In the genomic region with DNA sequence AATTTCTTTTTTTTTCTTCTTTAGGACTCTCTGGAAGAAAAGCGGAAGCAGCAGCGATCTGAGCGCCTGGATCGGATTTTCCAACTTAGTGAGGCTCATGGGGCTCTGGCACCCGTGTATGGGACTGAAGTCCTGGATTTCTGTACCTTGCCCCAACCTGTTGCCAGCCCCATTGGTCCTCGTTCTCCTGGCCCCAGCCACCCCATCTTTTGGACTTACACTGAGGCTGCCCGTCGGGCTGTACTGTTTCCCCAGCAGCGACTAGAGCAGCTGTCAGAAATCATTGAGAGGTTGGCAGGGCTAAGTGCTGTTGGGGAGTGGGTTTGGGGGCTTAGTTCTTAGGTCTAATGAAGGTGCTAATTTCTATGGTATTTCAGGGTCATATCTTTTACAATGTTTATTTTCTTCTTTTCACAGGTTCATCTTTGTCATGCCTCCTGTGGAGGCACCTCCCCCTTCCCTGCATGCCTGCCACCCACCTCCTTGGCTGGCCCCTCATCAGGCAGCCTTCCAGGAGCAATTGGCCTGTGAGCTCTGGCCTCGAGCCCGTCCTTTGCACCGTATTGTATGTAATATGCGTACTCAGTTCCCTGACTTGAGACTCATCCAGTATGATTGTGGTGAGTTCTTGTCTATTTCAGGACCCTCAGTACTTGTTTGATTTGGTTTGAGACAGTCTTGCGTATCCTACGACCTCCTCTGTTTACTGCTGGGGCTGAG, we compare ENCODE assay signal across 13 mouse cellular contexts. TPM values are rescaled to one million over a fixed set of nuclear protein-coding genes. Genes with fewer than 3 reads are reported as not detected.
DNase-seq lines count a peak whose midpoint lies in the region; ATAC-seq and TF ChIP-seq lines count a peak whose summit lies in the region.
"Had no signal": no experiment of that assay in that cellular context is flagged by ENCODE, and none has a peak within 500 bp of the region (broad histone marks: within the 10 kb centered on the region; RNA-seq: fewer than 3 reads in every experiment).

No protein-coding gene starts in this region.

- intact Hi-C loops in heart, postnatal 25 days (cut with DNase I) = no loop called here

- no peak for TF ChIP-seq CTCF in midbrain, postnatal 0 days (IDR thresholded peaks at IDR 0.05)

- peak; percentile 74 to 80 for DNase-seq in heart, adult 18-20 months
- no peak for DNase-seq in heart, postnatal 25 days (ENCODE audit: low spot score)
- DNase-seq in midbrain, postnatal 0 days (ENCODE audit: low spot score) = peak; percentile 42
- DNase-seq in cerebellum, adult 8-10 months = peak; percentile 70
- peak; percentile 84 for DNase-seq in heart, postnatal 4 days
- DNase-seq in neural tube, embryonic 10.5 days (ENCODE audit: extremely low spot score, low spot score) = no peak
- DNase-seq: lung, postnatal 4 days; thymus, postnatal 4 days had no signal

- 84% methylated on average over 15 of the region's 15 CpGs for WGBS in midbrain, postnatal 0 days
- 93% methylated on average over 15 of the region's 15 CpGs for WGBS in midbrain, embryonic 13.5 days

- H3K36me3 ChIP-seq in midbrain, postnatal 0 days (ENCODE audit: insufficient read depth, low read length) = peaks cover 41% of the 10 kb centered on the region
- peaks cover 75% of the 10 kb centered on the region for H3K36me3 ChIP-seq in midbrain, embryonic 13.5 days

- ATAC-seq in midbrain, postnatal 0 days (ENCODE audit: low FRiP score) = no peak
- no peak for ATAC-seq in midbrain, embryonic 13.5 days
- ATAC-seq: midbrain, embryonic 15.5 days had no signal

- H3K4me3 ChIP-seq in midbrain, postnatal 0 days (ENCODE audit: low read depth, low read length) = no peak overlapping the region
- no peak overlapping the region for H3K4me3 ChIP-seq in midbrain, embryonic 13.5 days (replicated peaks)
- H3K4me3 ChIP-seq: midbrain, embryonic 15.5 days; stomach, embryonic 15.5 days had no signal

- H3K9me3 ChIP-seq in midbrain, postnatal 0 days (ENCODE audit: low read length) = no peaks in the 10 kb centered on the region
- H3K9me3 ChIP-seq in midbrain, embryonic 13.5 days = no peaks in the 10 kb centered on the region
- H3K9me3 ChIP-seq: midbrain, embryonic 15.5 days; stomach, embryonic 15.5 days had no signal

- H3K27me3 ChIP-seq in midbrain, postnatal 0 days (ENCODE audit: insufficient read depth, low read length) = no peaks in the 10 kb centered on the region
- no peaks in the 10 kb centered on the region for H3K27me3 ChIP-seq in midbrain, embryonic 13.5 days
- H3K27me3 ChIP-seq: CH12.LX; midbrain, embryonic 15.5 days; stomach, embryonic 15.5 days had no signal

- H3K4me2 ChIP-seq in midbrain, postnatal 0 days (ENCODE audit: low read depth, low read length, poor library complexity, severe bottlenecking) = no peak overlapping the region
- no peak overlapping the region for H3K4me2 ChIP-seq in midbrain, embryonic 13.5 days (replicated peaks)
- H3K4me2 ChIP-seq: midbrain, embryonic 15.5 days; stomach, embryonic 15.5 days had no signal

- H3K9ac ChIP-seq in midbrain, postnatal 0 days (replicated peaks; ENCODE audit: low read length, poor library complexity, severe bottlenecking) = no peak overlapping the region
- H3K9ac ChIP-seq in midbrain, embryonic 13.5 days (replicated peaks) = no peak overlapping the region
- H3K9ac ChIP-seq: liver, embryonic 14.5 days; midbrain, embryonic 15.5 days; stomach, embryonic 15.5 days had no signal

- H3K27ac ChIP-seq in midbrain, postnatal 0 days (ENCODE audit: low read depth, low read length) = no peak overlapping the region
- H3K27ac ChIP-seq in midbrain, embryonic 13.5 days = no peak overlapping the region
- H3K27ac ChIP-seq: liver, embryonic 14.5 days; midbrain, embryonic 15.5 days; stomach, embryonic 15.5 days had no signal

- H3K4me1 ChIP-seq in midbrain, postnatal 0 days (ENCODE audit: insufficient read depth, low read length) = no peaks in the 10 kb centered on the region
- H3K4me1 ChIP-seq in midbrain, embryonic 13.5 days (replicated peaks) = no peaks in the 10 kb centered on the region
- H3K4me1 ChIP-seq: stomach, embryonic 15.5 days had no signal

RNA-seq across cellular contexts. Expression of gene Tmem265, which starts 11.9 kb away (rescaled TPM):
- not detected for total RNA-seq in heart, adult 18-20 months (2021)
- total RNA-seq in heart, postnatal 25 days (2021) = not detected
- total RNA-seq in midbrain, postnatal 0 days (2014; rRNA removed) = 1.9 and 2.7 TPM in 2 replicates
- 8.7 and 9.7 TPM in 2 replicates for polyA plus RNA-seq in midbrain, postnatal 0 days (2015; fragmentation: Nextera tagmentation; extraction: Ambion mirVana)
- polyA plus RNA-seq in midbrain, embryonic 13.5 days (2015; fragmentation: Nextera tagmentation; extraction: Ambion mirVana) = 6.3 and 8.3 TPM in 2 replicates
- under 1 TPM in 1 of 2 experiments, not detected in 1; 0.45 TPM for total RNA-seq in heart, postnatal 4 days (2021)

RNA-seq across cellular contexts. Expression of gene Phkg2, which starts 23.9 kb away (rescaled TPM):
- 10 to 100 TPM; 14.9 to 16.4 TPM for total RNA-seq in heart, adult 18-20 months (2021)
- 10 to 100 TPM; 15.6 to 18.9 TPM for total RNA-seq in heart, postnatal 25 days (2021)
- 54.0 and 60.9 TPM in 2 replicates for total RNA-seq in midbrain, postnatal 0 days (2014; rRNA removed)
- 62.5 and 64.7 TPM in 2 replicates for polyA plus RNA-seq in midbrain, postnatal 0 days (2015; fragmentation: Nextera tagmentation; extraction: Ambion mirVana)
- 59.4 and 63.2 TPM in 2 replicates for polyA plus RNA-seq in midbrain, embryonic 13.5 days (2015; fragmentation: Nextera tagmentation; extraction: Ambion mirVana)
- total RNA-seq in heart, postnatal 4 days (2021) = 10 to 100 TPM; 18.1 to 19.4 TPM

RNA-seq across cellular contexts. Expression of gene Gm42715, which starts 29.9 kb away (rescaled TPM):
- total RNA-seq in heart, adult 18-20 months (2021) = 10 to 100 TPM in 1 of 2 experiments, 1 to 10 TPM in 1; 9.7 to 11.4 TPM
- 10 to 100 TPM in 1 of 2 experiments, 1 to 10 TPM in 1; 10.0 to 10.1 TPM for total RNA-seq in heart, postnatal 25 days (2021)
- total RNA-seq in midbrain, postnatal 0 days (2014; rRNA removed) = 19.6 and 32.1 TPM in 2 replicates
- polyA plus RNA-seq in midbrain, postnatal 0 days (2015; fragmentation: Nextera tagmentation; extraction: Ambion mirVana) = 9.0 and 11.4 TPM in 2 replicates
- polyA plus RNA-seq in midbrain, embryonic 13.5 days (2015; fragmentation: Nextera tagmentation; extraction: Ambion mirVana) = 20.6 and 21.0 TPM in 2 replicates
- total RNA-seq in heart, postnatal 4 days (2021) = 10 to 100 TPM; 16.5 to 17.1 TPM

RNA-seq across cellular contexts. Expression of gene Srcap, which starts 37.5 kb away (rescaled TPM):
- total RNA-seq in heart, adult 18-20 months (2021) = 10 to 100 TPM; 47.1 to 56.4 TPM
- total RNA-seq in heart, postnatal 25 days (2021) = 10 to 100 TPM; 54.4 to 58.7 TPM
- total RNA-seq in midbrain, postnatal 0 days (2014; rRNA removed) = 31.7 and 50.8 TPM in 2 replicates
- 25.9 and 30.4 TPM in 2 replicates for polyA plus RNA-seq in midbrain, postnatal 0 days (2015; fragmentation: Nextera tagmentation; extraction: Ambion mirVana)
- 50.3 and 68.8 TPM in 2 replicates for polyA plus RNA-seq in midbrain, embryonic 13.5 days (2015; fragmentation: Nextera tagmentation; extraction: Ambion mirVana)
- 10 to 100 TPM; 78.7 to 80.5 TPM for total RNA-seq in heart, postnatal 4 days (2021)

RNA-seq across cellular contexts. Expression of gene Ccdc189, which starts 39.1 kb away (rescaled TPM):
- total RNA-seq in heart, adult 18-20 months (2021) = 10 to 100 TPM; 12.6 to 15.4 TPM
- total RNA-seq in heart, postnatal 25 days (2021) = 10 to 100 TPM; 11.3 to 11.4 TPM
- total RNA-seq in midbrain, postnatal 0 days (2014; rRNA removed) = 6.7 and 8.1 TPM in 2 replicates
- 11.8 and 13.5 TPM in 2 replicates for polyA plus RNA-seq in midbrain, postnatal 0 days (2015; fragmentation: Nextera tagmentation; extraction: Ambion mirVana)
- 13.0 and 14.5 TPM in 2 replicates for polyA plus RNA-seq in midbrain, embryonic 13.5 days (2015; fragmentation: Nextera tagmentation; extraction: Ambion mirVana)
- total RNA-seq in heart, postnatal 4 days (2021) = 1 to 10 TPM; 6.5 to 9.2 TPM

Comparison
In these comparisons a context has a peak if more than half of its experiments do, and no peak if none do; other contexts are left out.
1. DNase-seq: peak in heart, adult 18-20 months (2 of 2), midbrain, postnatal 0 days (single experiment), cerebellum, adult 8-10 months (single experiment) and heart, postnatal 4 days (single experiment); none in heart, postnatal 25 days (single experiment) and neural tube, embryonic 10.5 days (single experiment).